Mouse (Mus musculus) layer of hippocampus, adult 8-10 months (tissue): ENCODE measurements at regions not wholly inside any gene's neighbourhood (a gene's known extent, or its start where the extent isn't known, plus 50 kb on each side); places are given as distances from the start of the nearest gene placed in this dataset.
A peak's percentile ranks its signal among the peaks of the same experiment; 100 is the strongest.

Experiments used
- DNase-seq, 2 experiments: peaks; one replicate each; pipeline ENCODE4 v3.0.0; 2022; ENCODE audit warnings: low spot score in 2 of 2

- no peak for DNase-seq
These were observed 582.0 kb upstream of the Negr1 start for GRCm38 (mm10) chr3:155979636-155980035.

- DNase-seq: no peak
These were observed 567.5 kb upstream of the Negr1 start for GRCm38 (mm10) chr3:155994044-155994443.

- no peak for DNase-seq
These were observed 543.8 kb upstream of the Negr1 start for GRCm38 (mm10) chr3:156017676-156018230.

GRCm38 (mm10) chr3:156028602-156029188, 532.9 kb upstream of the Negr1 start:
- peak; percentile 2 to 6 for DNase-seq

GRCm38 (mm10) chr3:156070257-156070656, 491.3 kb upstream of the Negr1 start:
- no peak for DNase-seq

GRCm38 (mm10) chr3:156082268-156082667, 479.3 kb upstream of the Negr1 start:
- no peak for DNase-seq

- DNase-seq: no peak
These were observed 467.9 kb upstream of the Negr1 start for GRCm38 (mm10) chr3:156093689-156094088.

GRCm38 (mm10) chr3:156094990-156095389, 466.6 kb upstream of the Negr1 start:
- DNase-seq: no peak

- no peak for DNase-seq
These were observed 455.8 kb upstream of the Negr1 start for GRCm38 (mm10) chr3:156105788-156106187.

- no peak for DNase-seq
These were observed 441.3 kb upstream of the Negr1 start for GRCm38 (mm10) chr3:156120341-156120740.

GRCm38 (mm10) chr3:156131598-156131997, 430.0 kb upstream of the Negr1 start:
- no peak for DNase-seq

GRCm38 (mm10) chr3:156141355-156141754, 420.2 kb upstream of the Negr1 start:
- DNase-seq: no peak

- no peak for DNase-seq
These were observed 412.3 kb upstream of the Negr1 start for GRCm38 (mm10) chr3:156149322-156149721.

GRCm38 (mm10) chr3:156170076-156170475, 391.5 kb upstream of the Negr1 start:
- no peak for DNase-seq

- DNase-seq: no peak
These were observed 362.9 kb upstream of the Negr1 start for GRCm38 (mm10) chr3:156198688-156199087.

- DNase-seq: no peak
These were observed 361.7 kb upstream of the Negr1 start for GRCm38 (mm10) chr3:156199749-156200467.

GRCm38 (mm10) chr3:156205246-156205645, 356.3 kb upstream of the Negr1 start:
- DNase-seq: no peak

- DNase-seq: no peak
These were observed 353.2 kb upstream of the Negr1 start for GRCm38 (mm10) chr3:156208420-156208819.

GRCm38 (mm10) chr3:156210827-156211226, 350.8 kb upstream of the Negr1 start:
- DNase-seq: no peak

GRCm38 (mm10) chr3:156214823-156215222, 346.8 kb upstream of the Negr1 start:
- no peak for DNase-seq

GRCm38 (mm10) chr3:156232111-156232510, 329.5 kb upstream of the Negr1 start:
- peak; percentile 3 to 6 for DNase-seq

GRCm38 (mm10) chr3:156235955-156236354, 325.6 kb upstream of the Negr1 start:
- DNase-seq: no peak
